Mouse (Mus musculus) cerebellum, postnatal 10 days (tissue): ENCODE measurements around the gene Pycr1.

Source experiments
- DNase-seq, 2 experiments: peaks; one replicate each; pipeline ENCODE4 v3.0.0; 2021; ENCODE audit warnings: mixed read lengths in 2 of 2

Pycr1 gene

DNA sequence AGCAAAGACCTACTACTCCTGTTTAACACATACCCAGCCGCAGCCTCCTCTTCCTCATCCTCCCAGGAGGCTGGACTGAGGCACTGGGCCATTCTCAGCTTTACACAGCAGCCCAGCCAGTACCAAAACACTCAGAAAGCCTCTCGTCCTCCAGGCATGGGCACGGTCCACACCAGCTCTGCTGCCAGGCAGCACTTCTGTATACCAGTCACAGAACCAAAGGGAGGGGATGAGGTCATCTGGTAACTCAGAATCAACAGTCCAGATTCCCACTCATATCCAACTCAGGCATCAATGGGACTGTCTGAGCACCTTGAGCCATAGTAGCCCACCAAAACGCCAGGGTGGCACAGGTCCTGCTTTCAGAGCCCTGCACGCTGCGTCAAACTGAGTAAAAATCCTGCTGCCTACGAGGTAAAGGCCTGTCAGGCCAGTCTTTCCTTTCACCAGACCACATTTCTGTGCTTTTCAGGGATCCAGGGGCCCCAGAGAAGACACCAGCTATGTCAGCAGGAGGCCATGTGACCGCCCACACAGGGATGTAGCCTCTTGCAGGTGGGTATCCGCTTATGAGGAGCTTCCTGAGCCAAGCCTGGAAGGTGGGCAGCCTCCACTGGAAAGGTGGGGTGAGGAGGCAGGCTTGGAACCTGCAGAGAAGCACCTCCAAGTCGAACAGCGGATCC is 16.6 kb downstream of the Pycr1 start:
- DNase-seq, result no peak

GRCm38 (mm10) chr11:120625152-120625775 is 18.3 kb downstream of the Pycr1 start, which contains the start of gene Sirt7:
TSS of gene Sirt7 (minus strand) at chr11:120625240.
- DNase-seq, result no peak

DNA sequence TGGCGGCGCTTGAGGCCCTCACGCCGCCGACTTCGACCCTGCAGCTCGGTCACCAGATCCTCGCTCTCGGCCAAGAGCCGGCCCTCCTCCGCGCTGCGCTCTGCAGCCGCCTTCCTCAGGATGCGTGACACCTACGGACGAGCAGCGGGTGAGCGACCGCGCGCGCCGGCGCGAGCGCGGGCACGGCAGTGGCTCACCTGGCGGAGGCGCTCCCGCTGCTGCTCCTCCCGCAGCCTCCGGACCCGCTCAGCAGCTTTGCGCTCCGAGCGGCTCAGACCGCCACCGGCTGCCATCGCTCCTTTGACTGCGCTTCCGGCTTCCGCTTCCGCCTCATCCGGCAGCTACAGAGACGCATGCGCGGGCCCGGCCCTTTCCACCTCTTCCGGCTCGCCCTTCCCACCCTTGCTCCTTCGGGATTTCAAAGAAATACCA is 18.9 kb downstream of the Pycr1 start:
- DNase-seq, result peak; percentile 90 to 93

- DNase-seq, result peak; percentile 79 to 80
These were observed 19.4 kb downstream of the Pycr1 start for GRCm38 (mm10) chr11:120623961-120624679.

GRCm38 (mm10) chr11:120622805-120623204 is 20.8 kb downstream of the Pycr1 start:
- DNase-seq, result no peak

DNA sequence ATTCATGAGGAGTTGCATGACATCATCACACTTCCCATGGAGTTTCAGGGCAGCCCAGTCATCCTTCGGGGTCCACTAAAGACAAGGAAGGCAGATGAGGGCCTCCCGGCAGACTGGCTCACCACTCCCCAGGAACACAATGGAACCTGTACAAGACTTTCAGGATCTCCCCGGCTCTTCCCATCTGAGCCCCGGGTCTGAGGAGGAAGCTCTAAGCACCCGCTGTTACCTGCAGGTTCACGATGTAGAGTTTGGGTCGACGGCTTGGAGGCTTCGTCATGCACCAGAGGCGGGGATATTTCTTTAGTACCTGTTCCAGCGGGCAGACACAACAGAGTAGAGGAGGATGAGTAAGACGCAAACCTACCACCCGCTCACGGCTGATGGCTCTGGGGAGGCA is 23.4 kb downstream of the Pycr1 start:
- no peak for DNase-seq

DNA sequence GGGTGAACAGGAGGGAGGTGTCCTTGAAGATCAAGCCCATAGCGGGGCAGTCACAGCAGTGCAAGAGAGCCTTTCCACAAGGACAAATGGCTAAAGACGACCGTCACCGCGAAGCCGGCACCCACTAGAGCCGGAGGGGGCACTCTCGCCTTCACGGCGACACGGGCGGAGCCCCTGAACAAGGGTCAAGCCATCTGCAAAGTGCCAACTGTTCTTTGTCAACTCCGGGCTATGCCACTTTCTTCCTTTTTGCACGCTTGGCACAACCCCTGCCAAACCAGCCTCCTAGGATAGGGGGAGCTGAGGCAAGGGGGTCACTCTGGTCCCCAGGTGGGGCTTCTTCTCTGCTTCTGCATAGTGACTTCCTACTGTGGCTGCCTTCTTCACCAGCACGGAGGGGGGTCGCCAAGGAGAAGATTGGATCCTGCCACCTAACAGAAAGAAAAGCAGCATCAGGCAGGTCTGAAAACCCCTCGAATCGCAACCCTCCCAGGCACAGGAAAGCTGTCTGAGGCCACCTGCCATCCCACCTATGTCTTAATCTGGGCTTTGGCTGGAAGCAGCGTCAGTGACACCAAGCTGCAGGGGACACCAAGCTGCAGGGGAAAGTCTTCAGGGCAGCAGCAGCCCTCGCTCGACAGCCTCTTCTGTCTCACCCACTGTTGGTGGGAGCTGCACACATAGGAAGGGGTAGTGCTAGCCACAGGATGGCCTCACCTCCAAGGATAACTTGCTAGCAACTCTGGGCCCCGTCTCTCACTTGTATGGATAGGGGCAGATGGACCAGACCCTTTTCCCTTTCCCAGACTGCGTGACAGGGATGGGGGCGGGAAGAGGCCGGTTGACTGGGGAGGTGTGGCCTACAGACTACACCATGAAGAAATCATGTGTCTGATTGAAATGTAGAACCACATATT is 24.7 kb downstream of the Pycr1 start:
- peak in 1 of 2 experiments; percentile 23 for DNase-seq

- peak; percentile 98 for DNase-seq
These were observed 26.0 kb downstream of the Pycr1 start, which contains the start of gene Pcyt2 for GRCm38 (mm10) chr11:120617519-120618112. TSS of gene Pcyt2 (minus strand) at chr11:120617936.

GRCm38 (mm10) chr11:120616617-120617294 is 26.8 kb downstream of the Pycr1 start:
- peak in 1 of 2 experiments; percentile 39 for DNase-seq

- DNase-seq, result peak in 1 of 2 experiments; percentile 17
These were observed 27.9 kb downstream of the Pycr1 start for GRCm38 (mm10) chr11:120615606-120616203.

DNA sequence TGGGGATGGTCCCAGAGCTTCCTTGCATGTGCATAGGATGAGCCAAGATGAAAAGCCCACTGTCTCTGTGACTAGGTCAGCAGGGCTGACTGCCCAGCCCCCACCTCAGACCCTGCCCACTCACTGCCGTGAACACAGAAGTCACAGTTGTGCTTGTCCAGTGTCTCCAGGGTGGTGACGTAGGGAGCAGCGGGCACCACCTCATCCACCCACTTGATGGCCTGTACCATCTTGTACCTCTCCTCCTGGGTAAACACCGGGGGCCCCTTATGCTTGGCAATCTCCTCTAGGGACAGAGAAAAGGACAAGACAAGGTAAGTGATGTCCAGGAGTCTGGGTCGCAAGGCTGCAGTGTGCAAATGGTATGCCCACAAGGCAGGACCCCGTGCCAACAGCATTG is 28.4 kb downstream of the Pycr1 start:
- DNase-seq, result peak in 1 of 2 experiments; percentile 26

DNA sequence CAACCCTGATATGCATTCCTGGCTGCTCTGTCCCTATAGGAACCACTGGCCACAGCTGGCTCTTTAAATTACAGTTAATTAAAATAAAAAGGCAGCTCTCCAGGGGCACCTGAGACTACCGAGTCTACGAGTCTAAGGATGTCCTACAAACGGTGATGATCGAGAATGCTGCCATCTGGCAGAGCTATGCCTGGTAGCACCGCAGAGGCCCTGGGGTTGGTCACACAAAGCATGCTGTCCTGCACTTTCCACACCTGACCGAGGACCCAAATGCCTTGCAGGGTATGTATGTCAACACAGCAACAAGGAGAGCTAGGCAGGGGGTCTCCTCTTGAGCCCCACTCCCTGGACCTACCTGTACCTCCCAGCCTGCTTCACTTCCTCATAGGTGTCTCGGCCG is 29.6 kb downstream of the Pycr1 start:
- peak in 1 of 2 experiments; percentile 32 for DNase-seq

DNA sequence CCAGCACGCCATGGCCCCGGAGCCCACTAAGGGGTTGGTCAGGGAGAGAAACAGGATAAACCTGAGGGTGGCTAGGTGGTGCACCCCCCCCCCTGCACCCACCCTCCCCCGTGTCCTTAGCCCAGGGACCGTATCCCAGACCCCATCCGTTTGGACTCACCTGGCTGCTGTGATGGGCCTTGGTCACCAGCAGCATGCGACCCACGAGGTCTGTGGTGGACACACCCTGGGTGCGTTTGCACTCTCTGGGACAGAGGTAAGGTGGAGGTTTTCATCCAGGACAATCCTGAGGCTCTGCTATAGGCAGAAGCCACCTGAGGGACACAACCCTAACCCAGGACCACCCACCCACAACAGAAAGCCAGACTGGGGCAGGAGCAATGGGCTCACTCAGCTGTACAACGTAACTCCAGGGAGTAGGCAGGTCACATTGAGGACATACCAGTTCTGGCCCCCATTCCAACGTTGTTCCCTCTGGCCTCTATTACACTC is 30.0 kb downstream of the Pycr1 start:
- peak in 1 of 2 experiments; percentile 27 for DNase-seq

- peak; percentile 96 to 97 for DNase-seq
These were observed 30.8 kb downstream of the Pycr1 start for GRCm38 (mm10) chr11:120612763-120613162.

GRCm38 (mm10) chr11:120610477-120611046 is 33.0 kb downstream of the Pycr1 start:
- peak in 1 of 2 experiments; percentile 21 for DNase-seq

- DNase-seq, result no peak
These were observed 34.3 kb downstream of the Pycr1 start for GRCm38 (mm10) chr11:120609250-120609649.

DNA sequence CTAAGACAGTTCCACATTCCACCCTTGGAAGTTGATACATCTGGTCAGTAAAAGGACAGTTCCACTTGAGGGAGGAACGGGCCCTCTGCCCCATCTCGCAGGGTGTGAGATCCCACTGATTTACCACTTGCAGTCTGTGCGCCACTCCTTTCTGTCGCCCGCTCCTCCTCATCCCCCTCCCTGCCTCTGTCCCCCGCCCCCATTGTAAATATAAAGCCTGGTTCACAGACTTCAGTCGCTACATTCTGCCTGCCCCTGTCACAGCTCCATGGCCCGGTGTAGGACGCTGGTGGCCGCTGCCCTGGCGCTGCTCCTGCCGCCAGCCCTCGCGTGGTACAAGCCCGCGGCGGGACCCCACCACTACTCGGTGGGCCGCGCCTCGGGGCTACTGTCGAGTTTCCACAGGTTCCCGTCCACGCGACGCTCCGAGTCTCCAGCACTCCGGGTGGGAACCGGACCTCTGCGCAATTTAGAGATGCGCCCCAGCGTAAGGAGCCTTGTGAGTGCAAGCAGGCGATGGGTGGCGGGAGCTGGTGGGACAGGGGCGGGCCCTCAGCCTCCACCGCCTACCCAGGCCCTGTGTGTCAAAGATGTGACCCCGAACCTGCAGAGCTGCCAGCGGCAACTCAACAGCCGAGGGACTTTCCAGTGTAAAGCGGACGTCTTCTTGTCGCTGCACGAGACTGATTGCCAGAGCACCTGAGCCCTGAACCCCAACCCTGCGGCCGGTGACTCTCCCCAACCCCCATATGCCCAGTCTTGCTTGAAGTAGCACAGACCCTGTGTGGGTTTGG is 35.1 kb downstream of the Pycr1 start, which contains the start of gene Npb:
TSS of gene Npb (plus strand) at position 237 of the 794 bp plus-strand sequence.
- DNase-seq, result peak in 1 of 2 experiments; percentile 30

GRCm38 (mm10) chr11:120606764-120607163 is 36.8 kb downstream of the Pycr1 start:
- no peak for DNase-seq

DNA sequence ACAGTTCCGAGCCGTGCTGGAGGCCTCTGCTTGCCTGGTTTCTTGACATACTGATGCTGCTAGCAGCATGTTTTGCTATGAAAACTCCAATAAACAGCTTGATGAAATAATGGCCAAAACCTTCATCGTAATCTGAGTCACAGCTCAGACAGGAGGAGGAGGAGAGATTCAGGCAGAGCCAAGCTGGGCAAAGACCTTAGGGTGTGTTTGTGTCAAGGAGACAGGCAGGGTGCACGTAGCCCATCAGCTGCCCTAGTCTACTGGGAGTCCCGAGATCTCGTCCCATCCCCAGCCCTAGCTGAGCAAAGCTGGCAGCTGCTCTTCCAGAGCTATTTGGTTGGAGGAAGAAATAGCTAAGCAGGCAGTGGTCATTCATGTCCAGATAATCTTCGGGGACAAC is 37.9 kb downstream of the Pycr1 start:
- no peak for DNase-seq
